ENCODE assay signal across 8 mouse cellular contexts in the genomic region with DNA sequence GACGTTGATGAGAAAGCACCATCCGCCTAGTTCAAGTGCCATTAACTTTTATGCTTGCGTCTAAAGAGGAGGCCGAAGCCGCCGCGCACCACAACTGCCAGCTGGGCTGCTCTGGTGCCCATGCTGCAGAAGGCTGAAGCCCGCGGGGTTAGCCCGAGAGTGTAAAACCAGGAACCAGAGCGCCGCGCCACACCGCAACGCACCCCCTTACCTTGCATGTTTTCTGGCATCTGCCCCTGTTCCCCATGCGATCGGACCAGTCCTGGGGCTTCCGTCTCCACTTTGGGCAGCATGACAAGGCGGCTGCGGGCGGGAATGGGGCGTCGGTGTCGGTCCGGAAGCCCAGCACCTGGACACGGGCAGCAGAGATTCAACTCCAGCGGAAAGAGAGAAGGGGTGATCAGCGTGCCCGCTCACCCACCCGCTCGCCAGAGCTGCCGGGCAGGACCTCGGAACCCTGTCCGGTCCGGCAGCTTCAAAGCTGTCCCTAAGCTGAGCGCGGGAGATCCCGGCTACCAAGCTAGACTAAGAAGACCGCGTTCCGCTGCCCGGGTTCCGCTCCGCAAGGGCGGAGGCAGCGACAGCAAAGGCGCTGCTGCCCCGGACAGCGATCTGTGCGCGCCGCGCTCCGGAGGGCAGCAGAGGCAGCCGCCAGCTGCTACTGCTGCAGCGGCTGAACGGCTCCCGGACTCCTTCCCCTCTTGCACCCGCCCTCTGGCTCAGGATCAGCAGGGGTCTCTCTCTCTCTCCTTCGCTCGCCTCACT. TPM values are rescaled to one million over a fixed set of nuclear protein-coding genes. Genes with fewer than 3 reads are reported as not detected.
DNase-seq lines count a peak whose midpoint lies in the region; ATAC-seq lines count a peak whose summit lies in the region.

No protein-coding gene starts in this region.

- H3K9me3 ChIP-seq in embryonic facial prominence, embryonic 11.5 days (replicated peaks; ENCODE audit: control insufficient read depth, low read length): no peaks in the 10 kb centered on the region
- no peaks in the 10 kb centered on the region for H3K9me3 ChIP-seq in limb, embryonic 13.5 days
- H3K9me3 ChIP-seq in midbrain, embryonic 12.5 days: 0 out of 2 replicates have a peak, but pooled peaks cover 3% of the 10 kb centered on the region

- under 1% methylated on average over 60 of the region's 61 CpGs for WGBS in embryonic facial prominence, embryonic 11.5 days
- under 1% methylated on average over 61 of the region's 61 CpGs for WGBS in limb, embryonic 13.5 days
- under 1% methylated on average over 61 of the region's 61 CpGs for WGBS in midbrain, embryonic 12.5 days

- peaks cover 50% of the 10 kb centered on the region for H3K27me3 ChIP-seq in embryonic facial prominence, embryonic 11.5 days (ENCODE audit: control insufficient read depth, insufficient read depth, low read length)
- peaks cover 97% of the 10 kb centered on the region for H3K27me3 ChIP-seq in limb, embryonic 13.5 days
- H3K27me3 ChIP-seq in midbrain, embryonic 12.5 days: peaks cover 93% of the 10 kb centered on the region

- no peaks in the 10 kb centered on the region for H3K36me3 ChIP-seq in embryonic facial prominence, embryonic 11.5 days (replicated peaks; ENCODE audit: control insufficient read depth, insufficient read depth, low read depth, low read length)
- no peaks in the 10 kb centered on the region for H3K36me3 ChIP-seq in limb, embryonic 13.5 days
- H3K36me3 ChIP-seq in midbrain, embryonic 12.5 days: no peaks in the 10 kb centered on the region

- H3K9ac ChIP-seq in embryonic facial prominence, embryonic 11.5 days (replicated peaks; ENCODE audit: low read length): peak overlapping the region; percentile 37
- H3K9ac ChIP-seq in limb, embryonic 13.5 days: peak overlapping the region; percentile 59
- H3K9ac ChIP-seq in midbrain, embryonic 12.5 days (replicated peaks): peak overlapping the region; percentile 52

- H3K4me3 ChIP-seq in embryonic facial prominence, embryonic 11.5 days (ENCODE audit: low read depth, low read length): peak overlapping the region; percentile 39
- H3K4me3 ChIP-seq in limb, embryonic 13.5 days: peak overlapping the region; percentile 54
- H3K4me3 ChIP-seq in midbrain, embryonic 12.5 days: peak overlapping the region; percentile 51

- peak; percentile 20 for DNase-seq in ovary, adult 18-20 months (ENCODE audit: low spot score)
- DNase-seq in ovary, postnatal 10 days (ENCODE audit: low spot score): no peak
- DNase-seq in embryonic facial prominence, embryonic 11.5 days (ENCODE audit: low spot score): peak; percentile 62
- peak; percentile 42 to 43 for DNase-seq in heart, postnatal 36 days
- DNase-seq in urinary bladder, postnatal 14 days (ENCODE audit: low spot score): peak; percentile 40
- DNase-seq in layer of hippocampus, adult 18-20 months (ENCODE audit: low spot score in 2 of 2): no peak

- H3K4me2 ChIP-seq in embryonic facial prominence, embryonic 11.5 days (ENCODE audit: low read depth, low read length): peak overlapping the region; percentile 71
- peak overlapping the region; percentile 93 for H3K4me2 ChIP-seq in limb, embryonic 13.5 days (replicated peaks)
- peak overlapping the region; percentile 93 for H3K4me2 ChIP-seq in midbrain, embryonic 12.5 days (replicated peaks)

- no peak overlapping the region for H3K27ac ChIP-seq in embryonic facial prominence, embryonic 11.5 days (replicated peaks; ENCODE audit: low read depth, low read length)
- no peak overlapping the region for H3K27ac ChIP-seq in limb, embryonic 13.5 days
- no peak overlapping the region for H3K27ac ChIP-seq in midbrain, embryonic 12.5 days (replicated peaks)

- ATAC-seq in embryonic facial prominence, embryonic 11.5 days (replicated peaks; ENCODE audit: insufficient number of reproducible peaks, low FRiP score, low TSS enrichment, low read depth): peak; percentile 68
- peak; percentile 70 for ATAC-seq in limb, embryonic 13.5 days (ENCODE audit: low FRiP score, low read depth)
- ATAC-seq in midbrain, embryonic 12.5 days (ENCODE audit: low FRiP score, low read depth): peak; percentile 80

- intact Hi-C loops in heart, postnatal 36 days (cut with DNase I): loop anchor here (5.0 kb wide), 3 partner anchors 176 to 274 kb away; no protein-coding TSS in a partner anchor

- no peaks in the 10 kb centered on the region; the same call in none of the 2 replicates for H3K4me1 ChIP-seq in embryonic facial prominence, embryonic 11.5 days (ENCODE audit: control insufficient read depth, insufficient read depth, low read length)
- H3K4me1 ChIP-seq in limb, embryonic 13.5 days: peaks cover 46% of the 10 kb centered on the region
- H3K4me1 ChIP-seq in midbrain, embryonic 12.5 days: peaks cover 31% of the 10 kb centered on the region

RNA-seq across cellular contexts. Expression of gene Nr5a2, which starts 11.6 kb away (rescaled TPM):
- polyA plus RNA-seq in embryonic facial prominence, embryonic 11.5 days (2014; fragmentation: Nextera tagmentation; extraction: Ambion mirVana): 1.7 and 2.0 TPM in 2 replicates
- total RNA-seq in heart, postnatal 36 days (2021): under 1 TPM; 0.58 to 0.92 TPM
- polyA plus RNA-seq in limb, embryonic 13.5 days (2015; fragmentation: Nextera tagmentation; extraction: Ambion mirVana): 0.31 and 1.2 TPM in 2 replicates
- 1.3 and 2.0 TPM in 2 replicates for polyA plus RNA-seq in midbrain, embryonic 12.5 days (2016; fragmentation: Nextera tagmentation; extraction: Ambion mirVana)
- total RNA-seq in layer of hippocampus, adult 18-20 months (2021): not detected

Comparison
In these comparisons a context has a peak if more than half of its experiments do, and no peak if none do; other contexts are left out.
1. DNase-seq: peak in ovary, adult 18-20 months (single experiment), embryonic facial prominence, embryonic 11.5 days (single experiment), heart, postnatal 36 days (2 of 2) and urinary bladder, postnatal 14 days (single experiment); none in ovary, postnatal 10 days (single experiment) and layer of hippocampus, adult 18-20 months (0 of 2).
2. Peak in every context shown above with its lines, with median percentiles within 50 percentile points of each other: ATAC-seq, H3K4me2 ChIP-seq, H3K4me3 ChIP-seq and H3K9ac ChIP-seq.